Mouse (Mus musculus) liver, postnatal 0 days (tissue): ENCODE measurements around the gene Atp6v1g2. TPM values are rescaled to one million over a fixed set of nuclear protein-coding genes. Genes with fewer than 3 reads are reported as not detected.

Experiments used
- ATAC-seq: fragments of 200-750 bp; cut with Nextera tagmentation; 2 replicates; pipeline ENCODE4 v1.8.0; 2017; ENCODE audit warnings: mild to moderate bottlenecking, moderate library complexity
- DNase-seq: peaks from one replicate; pipeline ENCODE4 v3.0.0-alpha.2; 2016
- H3K27ac ChIP-seq: fragments of 300-500 bp; sonication (generic); 2 replicates; pipeline ENCODE4 v1.5.1; 2014; ENCODE audit warnings: antibody characterized with exemption, moderate library complexity, mild to moderate bottlenecking, low read depth
- H3K27me3 ChIP-seq: fragments of 300-500 bp; sonication (generic); 2 replicates; pipeline ENCODE4 v1.6.1; 2014; ENCODE audit warnings: low read length, control low read depth, mixed read lengths; ENCODE audit not compliant: insufficient read depth
- H3K36me3 ChIP-seq: fragments of 300-500 bp; sonication (generic); replicated peaks from 2 replicates; pipeline ENCODE4 v1.6.1; 2014; ENCODE audit warnings: mild to moderate bottlenecking, control low read depth, low read length, moderate library complexity, mixed read lengths; ENCODE audit not compliant: insufficient read depth
- H3K4me1 ChIP-seq: fragments of 300-500 bp; sonication (generic); 2 replicates; pipeline ENCODE4 v1.6.1; 2014; ENCODE audit warnings: antibody characterized with exemption, mild to moderate bottlenecking, control low read depth; ENCODE audit not compliant: insufficient read depth
- H3K4me2 ChIP-seq: fragments of 300-500 bp; sonication (generic); 2 replicates; pipeline ENCODE4 v1.6.1; 2014; ENCODE audit warnings: low read depth, mild to moderate bottlenecking, low read length, moderate library complexity, mixed read lengths
- H3K4me3 ChIP-seq: fragments of 300-500 bp; sonication (generic); 2 replicates; pipeline ENCODE4 v1.5.1; 2014; ENCODE audit warnings: low read depth, low read length
- H3K9ac ChIP-seq: fragments of 300-500 bp; sonication (generic); replicated peaks from 2 replicates; pipeline ENCODE4 v1.6.1; 2014; ENCODE audit warnings: mild to moderate bottlenecking, moderate library complexity
- H3K9me3 ChIP-seq: fragments of 300-500 bp; sonication (generic); 2 replicates; pipeline ENCODE4 v1.6.1; 2016; ENCODE audit warnings: mild to moderate bottlenecking, control low read depth, low read length, mixed read lengths
- CTCF ChIP-seq: sonication (generic); IDR thresholded peaks from 2 replicates; pipeline ENCODE4 v1.5.1; 2016; ENCODE audit warnings: antibody characterized with exemption, low read depth
- EP300 ChIP-seq: IDR thresholded peaks from 2 replicates; pipeline ENCODE4 v1.6.1; 2016; ENCODE audit warnings: antibody characterized with exemption, low read depth, mild to moderate bottlenecking
- WGBS: fragments of 180-500 bp; shearing (Covaris S2); extraction: QIAGEN DNeasy Blood & Tissue Kit; methylation state at CpG from one replicate; pipeline ENCODE4 v1.1.7; 2014; ENCODE audit not compliant: insufficient replicate concordance; 5-methylcytosine and 5-hydroxymethylcytosine counted together
- polyA plus RNA-seq: library from polyadenylated mRNA; unstranded; fragments of >200 nt; fragmentation: Nextera tagmentation; extraction: Ambion mirVana; gene quantifications from 2 replicates; pipeline ENCODE4 v1.2.1, GENCODE M21; 2015

Atp6v1g2 gene
- polyA plus RNA-seq, 1 experiment from 2014 or later: 1.3 TPM

DNA sequence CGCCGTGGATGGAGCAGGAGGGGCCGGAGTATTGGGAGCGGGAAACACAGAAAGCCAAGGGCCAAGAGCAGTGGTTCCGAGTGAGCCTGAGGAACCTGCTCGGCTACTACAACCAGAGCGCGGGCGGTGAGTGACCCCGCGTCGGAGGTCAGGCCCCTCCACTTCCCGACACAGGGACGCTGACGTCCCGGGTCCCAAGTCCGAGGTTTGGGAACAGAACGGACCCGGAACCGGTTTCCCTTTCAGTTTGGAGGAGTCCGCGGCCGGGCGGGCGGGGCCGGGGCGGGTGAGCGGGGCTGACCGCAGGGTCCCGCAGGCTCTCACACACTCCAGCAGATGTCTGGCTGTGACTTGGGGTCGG is 30.0 kb downstream of the Atp6v1g2 start:
- Histone ChIP-seq H3K4me3 (peak overlapping the region; percentile 95), H3K4me2 (peak overlapping the region; percentile 98), H3K9ac (peak overlapping the region; percentile 95), H3K36me3 (0 out of 2 replicates have a peak, but pooled peaks cover 5% of the 10 kb centered on the region), H3K4me1 (peaks cover 20% of the 10 kb centered on the region), H3K27me3 (no peaks in the 10 kb centered on the region), H3K27ac (peak overlapping the region; percentile 85), H3K9me3 (no peaks in the 10 kb centered on the region)
- WGBS: 2% methylated on average over 31 of the region's 31 CpGs
- ATAC-seq: peak; percentile 56
- no peak for TF ChIP-seq EP300
- no peak for TF ChIP-seq CTCF
- peak; percentile 76 for DNase-seq

DNA sequence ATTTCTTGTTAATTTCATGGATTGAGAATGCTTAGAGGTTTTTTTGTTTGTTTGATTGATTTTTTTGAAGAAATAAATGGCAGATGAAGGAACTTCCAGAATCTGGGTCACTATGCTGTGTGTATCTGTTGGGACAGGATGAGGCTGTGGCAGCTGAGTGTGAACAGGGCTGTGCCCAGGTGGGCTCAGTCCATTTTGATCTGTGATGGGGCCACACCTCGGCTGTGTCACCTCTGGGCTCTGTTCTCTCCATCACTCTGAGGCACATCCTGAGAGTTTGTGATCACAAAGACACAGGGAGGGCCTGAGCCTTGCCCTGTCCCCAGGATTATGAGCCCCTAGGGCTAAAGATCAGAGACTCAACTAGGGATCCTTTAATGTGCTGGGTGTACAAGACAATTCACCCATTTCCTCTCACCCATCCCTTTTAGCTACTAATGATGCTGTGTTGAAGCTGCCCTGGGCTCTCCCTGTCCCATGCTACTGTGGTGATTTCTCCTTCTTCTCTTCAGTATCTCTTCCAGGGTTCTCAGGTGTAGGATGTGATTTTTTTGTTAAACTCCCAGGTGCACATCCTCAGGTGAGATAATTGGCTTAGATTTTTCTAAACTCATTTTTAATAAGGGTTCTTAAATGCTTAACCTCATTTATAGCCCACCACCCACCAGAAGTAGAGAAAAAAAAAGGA is 34.1 kb downstream of the Atp6v1g2 start:
- ATAC-seq (no peak), DNase-seq (no peak)
- Histone ChIP-seq H3K9me3 (no peaks in the 10 kb centered on the region), H3K4me1 (0 out of 2 replicates have a peak, but pooled peaks cover 5% of the 10 kb centered on the region), H3K4me2 (no peak overlapping the region), H3K4me3 (no peak overlapping the region), H3K9ac (no peak overlapping the region), H3K36me3 (0 out of 2 replicates have a peak, but pooled peaks cover 5% of the 10 kb centered on the region), H3K27ac (no peak overlapping the region), H3K27me3 (no peaks in the 10 kb centered on the region)
- WGBS: 61% methylated on average over 1 of the region's 1 CpGs
- TF ChIP-seq CTCF: no peak
- no peak for TF ChIP-seq EP300

DNA sequence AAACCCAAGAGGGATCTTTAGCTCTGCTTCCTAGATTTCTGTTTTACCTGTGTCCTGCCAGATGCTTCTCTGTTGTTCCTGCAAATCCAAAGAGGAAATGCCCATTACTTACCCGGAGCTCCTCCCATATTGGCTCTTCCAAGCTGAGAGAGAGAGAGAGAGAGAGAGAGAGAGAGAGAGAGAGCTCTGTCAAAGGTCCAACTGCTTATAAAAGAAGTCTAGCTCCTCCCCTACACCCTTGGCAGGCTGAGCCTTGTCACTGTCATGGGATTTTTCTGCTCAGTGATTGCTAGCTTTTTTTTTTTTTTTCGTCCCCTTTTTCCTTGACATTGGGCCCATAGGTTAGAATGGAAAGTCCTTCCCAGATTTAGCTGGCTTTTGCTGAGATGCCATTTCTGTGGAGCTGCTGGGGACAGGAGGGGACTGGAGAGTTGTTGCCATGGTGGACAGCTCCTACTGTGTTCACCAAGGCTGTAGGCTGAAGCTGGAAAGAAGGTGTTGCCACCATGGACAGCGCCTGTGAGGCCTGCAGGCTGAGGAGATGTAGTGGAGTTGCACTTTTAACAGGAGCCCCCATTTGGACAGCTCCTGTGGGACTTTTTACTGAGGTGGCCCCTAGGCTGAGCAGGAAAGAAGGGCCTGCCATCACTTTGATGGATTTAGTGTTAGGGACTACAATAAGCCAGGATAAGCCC is 36.3 kb downstream of the Atp6v1g2 start:
- TF ChIP-seq EP300 (no peak), CTCF (no peak)
- Histone ChIP-seq H3K36me3 (0 out of 2 replicates have a peak, but pooled peaks cover 5% of the 10 kb centered on the region), H3K9me3 (peaks cover 5% of the 10 kb centered on the region; the same call in 1 of the 2 replicates), H3K27me3 (no peaks in the 10 kb centered on the region), H3K4me1 (no peaks in the 10 kb centered on the region), H3K27ac (no peak overlapping the region), H3K4me2 (no peak overlapping the region), H3K9ac (no peak overlapping the region), H3K4me3 (no peak overlapping the region)
- 42% methylated on average over 3 of the region's 3 CpGs for WGBS
- ATAC-seq (no peak), DNase-seq (peak; percentile 61)

- TF ChIP-seq CTCF (no peak), EP300 (no peak)
- ATAC-seq: no peak
- 63% methylated on average over 3 of the region's 3 CpGs for WGBS
- H3K4me1 ChIP-seq: no peaks in the 10 kb centered on the region
- no peak overlapping the region for H3K4me3 ChIP-seq
- DNase-seq: no peak
- peaks cover 14% of the 10 kb centered on the region; the same call in 1 of the 2 replicates for H3K27me3 ChIP-seq
- no peak overlapping the region for H3K27ac ChIP-seq
- peaks cover 5% of the 10 kb centered on the region; the same call in 1 of the 2 replicates for H3K9me3 ChIP-seq
- H3K9ac ChIP-seq: no peak overlapping the region
- H3K4me2 ChIP-seq: no peak overlapping the region
- no peaks in the 10 kb centered on the region for H3K36me3 ChIP-seq
Measured at GRCm38 (mm10) chr17:35272249-35272648, 38.8 kb downstream of the Atp6v1g2 start.

- ATAC-seq: peak; percentile 79
- WGBS: 3% methylated on average over 11 of the region's 11 CpGs
Measured at GRCm38 (mm10) chr17:35274770-35275169, 41.3 kb downstream of the Atp6v1g2 start.

GRCm38 (mm10) chr17:35276304-35276864 is 42.9 kb downstream of the Atp6v1g2 start:
- H3K36me3 ChIP-seq: no peaks in the 10 kb centered on the region
- peaks cover 5% of the 10 kb centered on the region; the same call in 1 of the 2 replicates for H3K9me3 ChIP-seq
- WGBS: 22% methylated on average over 13 of the region's 13 CpGs
- H3K4me2 ChIP-seq: no peak overlapping the region
- H3K4me3 ChIP-seq: no peak overlapping the region
- peaks cover 14% of the 10 kb centered on the region; the same call in 1 of the 2 replicates for H3K27me3 ChIP-seq
- no peak overlapping the region for H3K27ac ChIP-seq
- H3K4me1 ChIP-seq: no peaks in the 10 kb centered on the region
- H3K9ac ChIP-seq: no peak overlapping the region
- ATAC-seq (peak; percentile 40; the same call in 1 of the 2 replicates), DNase-seq (no peak)
- TF ChIP-seq CTCF: no peak
- TF ChIP-seq EP300: no peak

More at GRCm38 (mm10) chr17:35274770-35275169, 41.3 kb downstream of the Atp6v1g2 start:
- Histone ChIP-seq H3K9ac (no peak overlapping the region), H3K4me3 (no peak overlapping the region), H3K4me1 (no peaks in the 10 kb centered on the region), H3K27me3 (peaks cover 14% of the 10 kb centered on the region; the same call in 1 of the 2 replicates), H3K9me3 (peaks cover 5% of the 10 kb centered on the region; the same call in 1 of the 2 replicates), H3K4me2 (no peak overlapping the region), H3K36me3 (no peaks in the 10 kb centered on the region), H3K27ac (no peak overlapping the region)
- TF ChIP-seq CTCF (peak; percentile 97), EP300 (no peak)
- peak; percentile 87 for DNase-seq
